Mouse (Mus musculus) stomach, postnatal 0 days (tissue): ENCODE results near the gene Anapc15-ps.

Experiments used
- CTCF ChIP-seq: IDR thresholded peaks from 2 replicates; pipeline ENCODE4 v1.5.1; 2016; ENCODE audit warnings: antibody characterized with exemption, low read depth, mild to moderate bottlenecking, moderate library complexity
- EP300 ChIP-seq: optimal IDR thresholded peaks from 2 replicates; pipeline ENCODE3; 2016; ENCODE audit warnings: antibody characterized with exemption

GRCm38 (mm10) chr10:95698920-95699714, 25.9 kb upstream of the Anapc15-ps start:
- TF ChIP-seq CTCF (no peak), EP300 (no peak)
